Mouse (Mus musculus): Measurements from ENCODE around the gene Coq2.
A peak's percentile ranks its signal among the peaks of the same experiment; 100 is the strongest.

The Coq2 gene

DNA sequence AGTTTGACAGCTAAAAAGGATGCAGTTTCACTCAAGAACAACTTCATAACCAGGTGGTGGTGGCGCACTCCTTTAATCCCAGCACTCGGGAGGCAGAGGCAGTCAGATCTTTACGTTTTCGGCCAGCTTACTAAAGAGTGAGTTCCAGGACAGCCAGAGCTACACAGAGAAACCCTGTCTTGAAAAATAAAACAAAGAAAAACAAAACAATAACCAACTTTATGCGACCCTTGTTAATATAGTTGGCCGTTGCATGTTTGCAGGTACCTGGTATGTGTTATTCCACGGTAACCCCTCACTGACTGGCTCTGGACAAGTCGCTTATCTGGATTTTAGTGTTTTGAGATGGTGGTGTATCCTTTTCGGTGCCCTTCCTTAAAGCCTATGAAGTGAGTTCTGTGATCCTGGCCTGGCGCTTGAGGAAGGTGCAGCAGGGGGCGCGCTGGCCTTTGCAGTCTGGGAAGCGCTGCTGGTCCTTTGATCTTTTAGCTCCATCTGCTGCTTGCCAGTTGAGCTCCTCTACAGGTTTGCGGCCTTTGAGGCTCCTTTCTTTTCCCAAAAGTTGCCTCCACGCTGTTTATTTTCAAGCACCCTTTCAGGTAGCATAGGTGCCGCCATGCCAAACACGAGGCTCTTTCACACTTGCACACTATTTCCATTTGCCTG lies at the start of gene Coq2:
Gene Coq2, minus strand, starts transcription at position 430 of the 666 bp plus-strand sequence.
- DNase-seq = peak; percentile 67 to 72

DNA sequence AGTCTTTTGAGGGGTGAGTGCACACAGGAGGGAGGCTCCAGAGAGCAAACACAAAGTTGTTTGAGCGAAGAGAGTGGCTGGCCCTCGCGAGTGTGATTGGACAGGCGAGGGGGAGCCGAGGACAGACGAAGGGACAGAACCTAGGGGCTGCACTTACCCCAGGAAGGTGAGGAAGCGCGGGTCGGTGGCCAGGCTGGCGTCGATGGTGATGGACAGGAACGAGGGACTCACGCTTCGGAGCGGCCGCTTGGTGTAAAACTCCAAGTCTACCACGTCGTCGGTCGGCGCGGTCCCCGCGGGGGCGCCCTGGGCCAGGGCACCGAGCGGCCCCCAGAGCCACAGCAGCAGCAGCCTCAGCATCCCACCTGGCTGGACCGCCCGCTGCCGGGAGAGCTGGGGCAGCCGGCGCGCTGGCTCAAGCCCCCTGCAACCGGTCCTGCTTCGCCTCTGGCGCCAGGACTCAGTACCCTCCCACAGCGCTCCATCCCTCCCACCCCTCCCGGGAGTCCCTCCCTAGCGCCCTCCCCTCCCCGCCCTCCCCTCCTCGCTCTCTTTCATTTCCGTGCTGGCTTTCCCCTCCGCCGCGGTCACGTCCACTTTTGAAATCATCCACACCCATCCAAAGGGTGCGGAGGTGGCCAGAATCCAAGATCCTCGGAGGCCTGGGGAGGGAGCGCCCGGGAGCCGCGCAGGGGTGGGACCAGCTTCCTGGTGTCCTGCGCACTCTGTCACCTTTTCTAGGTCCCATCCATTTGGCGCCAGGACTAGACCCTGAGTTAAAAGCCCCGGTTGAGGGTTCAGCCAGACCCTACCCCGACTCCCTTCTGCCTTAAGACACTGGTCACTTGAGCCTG lies 44.5 kb upstream of the Coq2 start, which contains the start of gene Hpse:
Gene Hpse, minus strand, starts transcription at position 482 of the 854 bp plus-strand sequence.
- DNase-seq = peak; percentile 24 to 25

DNA sequence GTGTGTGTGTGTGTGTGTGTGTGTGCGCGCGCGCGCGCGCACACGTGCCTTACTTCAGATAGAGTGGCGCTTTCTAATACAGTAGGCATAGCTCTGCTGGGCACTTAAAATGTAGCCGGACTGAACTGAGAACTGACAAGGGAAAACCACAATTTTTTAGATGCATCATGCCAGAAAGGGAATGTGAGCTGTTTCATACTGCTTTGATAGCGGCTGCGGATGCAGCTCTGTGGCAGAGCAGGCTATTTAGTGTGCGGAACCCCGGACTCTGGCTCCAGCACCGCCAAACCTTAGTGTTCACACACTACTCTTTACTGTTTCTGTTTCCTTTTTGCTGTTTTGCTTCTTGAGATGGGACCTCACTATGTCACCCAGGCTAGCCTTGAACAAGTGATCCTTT lies 41.8 kb upstream of the Coq2 start:
- no peak for DNase-seq

DNA sequence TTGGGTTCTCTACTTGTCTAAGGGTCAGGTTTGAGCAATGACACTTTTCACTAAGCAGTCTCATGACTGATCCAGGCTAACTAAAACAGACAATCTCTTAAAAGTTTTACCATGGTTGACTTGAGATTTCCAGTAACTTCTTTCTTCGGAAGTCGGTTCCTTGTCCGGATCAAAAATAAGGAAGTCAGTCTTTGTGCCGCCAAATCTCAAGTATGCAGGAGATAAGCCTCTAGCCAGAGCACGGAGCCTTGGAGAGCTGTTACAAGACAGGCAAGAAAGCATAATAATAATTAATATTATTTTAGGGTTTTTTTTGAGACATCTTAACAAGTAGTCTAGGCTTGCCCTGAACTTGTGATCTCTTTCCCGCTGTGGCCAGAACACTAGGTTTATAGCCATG lies 36.3 kb upstream of the Coq2 start:
- DNase-seq = no peak

DNA sequence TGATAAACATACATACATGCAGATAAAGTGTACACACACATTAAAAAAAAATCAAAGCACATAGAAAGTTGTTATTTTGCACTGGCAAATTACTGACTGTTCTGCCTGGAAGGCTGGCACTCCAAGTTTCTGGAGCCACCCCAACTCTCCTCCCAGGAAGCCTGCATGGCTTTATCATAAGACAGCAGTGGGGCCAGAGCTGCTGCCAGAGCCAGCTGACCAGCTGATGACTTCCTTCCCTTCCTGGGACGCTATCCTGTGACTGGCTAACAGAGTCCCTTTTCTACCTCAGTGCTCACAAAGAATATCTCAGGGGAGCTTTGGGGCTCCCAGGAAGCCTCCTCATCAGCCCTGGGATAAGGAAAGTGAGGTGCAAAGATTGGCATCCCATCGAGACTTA lies 35.1 kb upstream of the Coq2 start:
- DNase-seq = no peak

DNA sequence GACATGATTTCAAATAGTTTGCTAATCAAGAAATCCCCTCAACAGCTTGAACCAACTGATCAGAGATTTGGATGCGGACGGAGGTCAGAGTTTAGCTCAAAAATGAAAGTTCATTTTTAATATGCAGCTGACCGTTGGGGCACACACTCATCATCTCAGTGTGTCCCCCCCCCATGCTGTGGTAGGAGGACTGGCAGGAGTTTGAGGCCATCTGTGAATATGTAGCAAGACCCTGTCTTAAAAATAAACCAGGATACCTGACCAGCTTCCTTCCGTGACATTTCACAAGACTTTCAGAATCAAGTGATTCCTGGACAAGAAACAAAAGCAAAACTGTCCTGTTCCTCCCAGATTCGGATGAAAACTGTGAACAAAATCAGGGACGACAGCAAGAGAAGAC lies 34.1 kb upstream of the Coq2 start:
- DNase-seq = no peak

DNA sequence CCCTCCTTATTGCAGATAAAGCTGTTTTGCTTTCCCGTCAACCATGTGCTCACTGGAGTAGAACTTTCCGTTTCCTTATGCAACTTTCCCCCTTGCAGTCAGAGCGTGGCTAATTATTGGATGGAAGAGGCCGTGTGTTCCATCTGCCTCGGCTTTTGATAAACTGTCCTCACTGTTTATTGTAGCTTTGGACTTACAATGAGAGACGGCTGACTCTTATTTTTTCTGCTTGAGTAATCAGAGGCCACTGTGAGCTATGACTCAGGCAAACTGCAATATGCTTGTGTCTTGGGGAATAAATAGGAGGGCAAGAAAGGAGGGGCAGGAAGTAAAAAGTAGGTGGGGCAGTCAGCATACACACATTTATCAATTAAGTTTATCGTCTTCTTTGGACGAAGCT lies 31.7 kb upstream of the Coq2 start:
- no peak for DNase-seq

DNA sequence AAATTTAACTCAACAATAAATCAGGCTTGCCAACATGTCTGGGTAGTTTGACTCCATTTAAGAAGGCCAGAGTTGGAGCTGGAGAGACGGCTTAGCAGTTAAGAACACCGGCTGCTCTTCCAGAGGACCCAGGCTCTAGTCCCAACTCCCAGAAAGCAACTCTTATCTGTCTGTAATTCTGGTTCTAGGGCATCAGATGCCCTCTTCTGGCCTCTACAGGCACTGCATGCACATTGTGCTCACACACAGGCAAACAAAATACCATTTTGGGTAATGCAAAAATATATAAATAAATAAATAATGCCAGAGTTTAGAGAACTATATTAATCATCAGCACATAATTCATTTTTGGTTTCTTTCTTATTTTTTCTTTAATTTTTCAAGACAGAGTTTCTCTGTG lies 29.3 kb upstream of the Coq2 start:
- no peak for DNase-seq

DNA sequence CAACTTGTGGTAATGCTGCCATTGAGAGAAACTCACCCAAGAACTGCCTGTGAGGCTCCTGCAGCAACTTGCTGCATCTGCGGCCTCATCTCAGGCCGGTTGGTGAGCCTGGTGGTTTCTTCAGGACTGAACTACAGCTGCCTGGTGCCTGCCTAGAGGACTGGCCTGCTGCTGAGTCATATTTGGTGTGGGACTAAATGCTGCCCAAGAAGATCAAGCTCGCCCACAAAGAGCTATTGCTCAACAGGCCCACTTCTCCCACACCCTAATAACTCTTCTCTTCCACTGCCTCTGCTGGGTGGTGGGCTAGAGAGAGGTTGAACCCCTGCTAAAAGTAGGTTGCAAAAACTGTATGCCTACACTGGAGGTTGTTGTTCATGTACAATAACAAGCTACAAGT lies 27.4 kb upstream of the Coq2 start:
- no peak for DNase-seq

DNA sequence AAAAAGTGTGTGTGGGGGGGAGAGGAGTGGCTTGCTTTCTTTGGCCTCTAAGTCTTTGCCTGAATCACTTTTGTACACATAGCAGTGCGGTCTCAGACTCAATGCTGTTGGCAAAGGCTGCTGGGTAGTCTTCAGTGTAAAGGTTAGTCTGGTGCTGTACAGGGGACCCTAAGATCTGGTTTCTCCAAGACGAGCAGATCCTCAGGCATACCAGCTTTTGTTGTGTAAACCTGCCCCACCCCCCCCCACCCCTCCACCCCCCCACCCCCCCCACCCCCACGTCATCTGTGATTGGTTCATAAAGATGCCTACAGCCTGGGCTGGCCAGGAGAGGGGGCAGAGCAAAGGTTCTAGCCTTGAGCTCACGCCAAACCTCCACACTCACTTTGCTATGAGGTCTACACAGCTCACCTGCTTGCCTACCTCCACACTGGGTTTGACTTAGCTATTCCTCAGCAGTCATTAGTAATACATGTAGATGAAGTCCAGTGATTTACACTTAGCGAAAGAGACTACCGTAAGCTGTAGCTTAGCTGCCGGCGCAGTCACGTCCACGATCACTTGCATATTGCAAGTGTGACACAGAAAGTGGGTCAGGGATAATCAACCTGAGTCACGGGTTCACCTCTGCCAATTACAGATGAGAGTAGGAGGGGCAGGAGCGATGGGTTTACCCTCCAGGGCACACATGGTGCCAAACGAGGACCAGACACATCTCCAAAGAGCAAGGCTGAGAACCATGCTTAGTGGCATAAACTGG lies 26.1 kb upstream of the Coq2 start:
- no peak for DNase-seq

DNA sequence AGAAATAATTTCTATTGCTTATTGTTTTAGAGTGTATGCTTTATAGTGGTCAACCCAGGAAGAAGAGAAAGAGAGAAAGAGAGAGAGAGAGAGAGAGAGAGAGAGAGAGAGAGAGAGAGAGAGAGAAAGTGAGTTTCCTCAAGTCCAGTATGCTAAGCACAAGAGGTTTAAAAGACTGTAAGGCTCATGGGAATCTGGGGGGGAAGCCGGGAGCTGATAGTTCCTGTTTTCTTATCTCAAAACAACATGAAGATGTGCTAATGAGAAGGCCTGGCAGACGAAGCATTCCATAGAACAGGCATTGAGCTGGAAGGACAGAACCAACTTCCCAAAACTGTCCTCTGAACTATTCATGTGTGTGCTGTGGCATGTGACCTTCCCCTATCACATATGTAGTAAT lies 22.9 kb upstream of the Coq2 start:
- no peak for DNase-seq

DNA sequence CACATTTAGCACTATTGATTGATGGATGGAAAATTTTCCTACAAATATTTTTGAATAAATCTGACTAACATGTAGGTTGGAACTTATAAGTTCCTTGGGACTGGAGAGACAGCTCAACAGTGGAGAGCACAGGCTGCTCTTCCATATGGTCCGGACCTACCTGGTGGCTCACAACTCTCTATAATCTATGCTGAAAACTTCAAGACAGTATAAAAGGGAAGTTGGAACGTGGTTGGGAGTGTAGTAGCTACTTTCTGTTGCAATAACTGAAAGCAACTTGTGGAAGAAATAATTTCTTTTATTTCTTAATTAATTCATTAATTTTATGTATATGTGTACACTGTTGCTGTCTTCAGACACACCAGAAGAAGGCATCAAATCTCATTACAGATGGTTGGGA lies 22.5 kb upstream of the Coq2 start:
- no peak for DNase-seq

DNA sequence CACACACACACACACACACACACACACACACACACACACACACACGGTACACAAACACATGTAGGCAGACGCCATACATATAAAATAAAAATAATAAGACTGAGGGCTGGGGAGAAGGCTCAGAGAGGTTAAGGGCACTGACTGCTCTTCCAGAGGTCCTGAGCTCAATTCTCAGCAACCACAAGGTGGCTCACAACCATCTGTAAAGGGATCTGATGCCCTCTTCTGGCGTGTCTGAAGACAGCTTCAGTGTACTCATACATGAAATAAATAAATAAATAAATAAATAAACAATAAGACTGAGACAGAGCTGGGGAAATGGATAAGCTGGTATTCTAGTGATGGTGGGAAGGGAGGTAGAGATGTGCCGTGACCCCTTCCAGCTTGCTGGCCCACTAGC lies 10.7 kb upstream of the Coq2 start:
- no peak for DNase-seq

DNA sequence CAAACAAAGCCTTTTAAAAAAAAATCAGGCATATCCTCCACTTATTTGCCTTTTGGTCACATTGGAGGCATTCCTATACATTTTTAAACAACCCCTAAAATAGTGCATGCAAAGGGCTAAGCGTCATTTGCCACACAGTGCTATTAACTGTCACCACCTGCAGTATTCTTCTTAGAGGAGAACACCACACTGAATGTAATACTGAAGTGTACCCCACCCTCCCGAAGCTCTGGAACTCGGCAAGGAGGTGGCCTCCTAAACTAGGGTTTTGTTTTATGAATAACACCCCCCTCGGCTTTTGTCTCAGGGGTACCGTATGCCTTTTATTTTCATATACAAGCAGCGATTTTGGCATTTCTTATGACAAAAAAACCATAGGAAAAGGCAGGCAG lies 5.6 kb upstream of the Coq2 start:
- DNase-seq = no peak

DNA sequence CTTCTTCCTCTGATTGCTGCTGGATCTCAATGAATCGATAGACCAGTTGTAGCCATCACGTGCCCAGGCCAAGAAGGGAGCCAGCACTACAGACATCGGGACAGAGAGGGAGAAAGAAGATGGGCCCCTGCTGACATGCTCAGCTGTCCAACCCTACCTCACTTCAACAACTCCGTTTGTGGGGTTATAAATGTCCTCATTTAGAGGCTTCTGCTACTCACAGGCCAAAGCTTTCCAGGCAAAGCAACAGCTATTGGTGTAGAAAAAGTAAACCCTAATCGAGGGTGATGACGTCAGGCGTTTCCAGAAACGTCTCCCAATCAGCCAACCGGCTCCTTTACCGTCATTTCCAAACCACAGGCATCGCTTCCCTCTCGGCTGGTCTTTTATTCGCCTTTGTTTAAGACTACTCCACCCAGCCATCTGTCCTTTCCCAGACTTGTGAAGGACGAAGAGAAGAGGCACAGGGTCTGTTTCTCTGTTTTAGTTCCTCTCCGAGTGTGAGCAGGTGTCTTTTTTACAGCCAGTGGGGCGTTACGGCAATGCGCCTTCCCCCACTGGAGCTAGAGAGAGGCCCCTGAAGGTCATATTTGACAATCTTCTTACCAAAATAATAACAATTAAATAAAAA lies 5.1 kb upstream of the Coq2 start:
- no peak for DNase-seq

DNA sequence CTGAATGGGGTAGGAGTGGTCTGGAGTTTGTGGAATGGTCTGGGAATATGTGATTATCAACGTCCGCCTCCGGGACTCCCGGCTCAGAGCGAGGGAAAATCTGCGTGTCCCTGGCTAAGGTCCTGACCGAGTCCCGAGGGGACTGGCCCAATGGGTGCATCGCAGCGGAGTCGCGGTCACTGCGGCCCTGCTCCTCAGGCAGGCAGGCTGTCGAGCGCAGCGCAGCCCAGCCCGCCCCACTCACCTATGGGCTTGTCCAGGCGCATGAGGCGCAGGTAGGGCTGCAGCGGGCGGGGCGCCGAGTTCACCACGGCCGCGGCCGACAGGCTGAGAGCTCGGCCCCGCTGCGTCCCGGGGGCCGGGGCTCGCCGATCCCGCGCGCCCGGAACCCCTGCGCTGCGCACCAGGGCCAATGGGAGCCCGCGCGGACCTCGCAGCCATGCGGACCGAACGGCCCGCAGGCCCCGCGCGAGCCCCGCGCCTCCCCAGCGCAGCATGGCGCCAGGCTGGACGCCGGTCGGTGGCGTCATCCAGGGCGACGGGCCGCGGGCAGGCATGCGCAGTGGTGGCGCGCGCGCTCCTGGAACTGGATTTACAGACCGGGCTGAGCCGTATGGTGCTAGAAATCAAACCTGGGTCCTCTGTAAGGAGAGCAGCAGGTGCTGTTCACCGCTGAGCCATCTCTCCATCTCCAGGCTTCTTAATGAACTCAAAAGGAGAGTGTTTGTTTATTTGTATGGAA lies 1.0 kb downstream of the Coq2 start:
- DNase-seq = peak; percentile 62 to 63

DNA sequence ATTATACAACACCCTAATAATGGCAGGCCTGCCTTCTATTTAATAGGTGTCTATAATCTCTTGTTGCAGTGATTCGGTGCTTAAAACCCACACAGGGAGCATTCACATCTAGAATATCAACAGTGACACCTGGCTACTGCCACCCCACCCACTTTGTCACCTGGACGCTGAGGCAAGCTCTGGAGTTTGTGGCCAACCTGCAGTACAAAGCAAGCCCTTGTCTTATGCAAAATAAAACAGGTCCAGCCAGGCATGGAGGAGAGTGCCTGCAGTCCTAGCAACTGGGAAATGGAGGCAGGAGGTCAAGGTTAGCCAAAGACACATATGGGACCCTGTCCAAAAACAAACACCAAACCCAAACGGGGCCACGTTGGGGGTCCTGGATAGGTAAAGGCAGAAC lies 2.5 kb downstream of the Coq2 start:
- DNase-seq = no peak

DNA sequence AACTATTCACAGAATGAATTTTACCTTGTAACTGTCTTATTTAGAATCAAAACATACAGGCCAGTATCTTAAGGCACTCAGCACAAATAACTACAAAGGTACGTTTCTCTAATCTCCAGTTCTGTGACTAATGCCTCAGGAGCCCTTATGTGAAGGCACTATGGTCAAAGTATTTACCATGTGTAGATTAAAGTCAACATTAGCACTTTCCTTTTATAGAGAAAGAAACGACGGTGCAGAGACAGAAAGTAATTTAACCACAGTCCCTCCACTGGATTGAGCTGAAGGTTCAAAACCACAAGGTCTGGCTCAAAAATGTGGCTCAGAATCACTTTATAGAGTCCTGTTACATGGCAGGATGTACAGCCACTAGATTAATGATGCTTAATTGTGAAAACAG lies 3.0 kb downstream of the Coq2 start:
- no peak for DNase-seq

DNA sequence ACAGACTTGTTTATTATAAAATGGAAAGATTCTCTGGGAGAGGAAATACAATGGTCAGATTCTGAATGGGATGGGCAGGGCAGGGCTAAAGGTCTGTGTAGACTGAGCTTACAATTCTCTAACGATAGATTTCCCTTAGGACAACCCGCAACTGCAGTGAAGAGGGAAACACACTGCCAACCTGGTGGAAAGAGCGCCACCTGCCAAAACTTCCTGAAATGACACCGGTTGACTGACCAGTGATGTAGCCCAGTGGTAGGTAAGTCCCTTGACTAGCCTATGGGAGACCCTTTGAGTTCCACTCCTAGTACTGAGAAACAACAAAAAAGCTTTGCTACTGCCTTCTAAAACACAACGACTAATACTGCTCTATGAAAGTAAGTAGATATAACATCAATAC lies 3.5 kb downstream of the Coq2 start:
- DNase-seq = no peak

DNA sequence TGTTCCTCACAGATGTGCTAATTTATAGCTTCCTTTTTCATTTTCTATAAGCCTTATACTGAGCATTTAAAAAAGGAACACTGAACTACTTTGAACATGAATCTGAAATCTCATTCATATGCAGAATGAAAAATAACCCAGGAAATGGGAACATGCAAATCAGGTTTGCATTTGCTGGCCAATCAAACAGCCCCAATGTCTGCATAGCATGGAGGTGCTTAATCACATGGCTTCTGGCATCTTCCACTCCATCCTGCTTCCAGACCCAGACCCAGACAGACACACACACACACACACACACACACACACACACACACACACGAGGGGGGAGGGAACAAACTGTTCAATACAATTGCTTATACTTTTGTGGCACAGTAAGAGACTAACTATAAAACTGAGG lies 8.0 kb downstream of the Coq2 start:
- no peak for DNase-seq

DNA sequence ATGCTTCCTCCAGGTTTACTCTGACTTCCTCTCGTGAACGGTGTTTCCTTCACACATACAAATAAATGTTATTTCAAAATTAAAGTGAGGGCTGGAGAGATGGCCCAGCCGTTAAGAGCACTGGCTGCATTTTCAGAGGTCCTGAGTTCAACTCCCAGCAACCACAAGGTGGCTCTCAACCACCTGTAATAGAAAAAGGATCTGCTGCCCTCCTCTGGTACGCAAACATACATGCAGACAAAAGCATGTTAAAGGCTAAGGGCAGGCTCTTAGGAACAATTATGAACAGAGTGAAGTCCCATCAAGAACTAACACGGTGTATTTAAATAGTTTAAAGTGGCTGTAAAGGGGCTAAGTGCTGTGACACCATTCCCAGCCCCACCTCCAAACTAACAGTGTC lies 11.1 kb downstream of the Coq2 start:
- DNase-seq = no peak

DNA sequence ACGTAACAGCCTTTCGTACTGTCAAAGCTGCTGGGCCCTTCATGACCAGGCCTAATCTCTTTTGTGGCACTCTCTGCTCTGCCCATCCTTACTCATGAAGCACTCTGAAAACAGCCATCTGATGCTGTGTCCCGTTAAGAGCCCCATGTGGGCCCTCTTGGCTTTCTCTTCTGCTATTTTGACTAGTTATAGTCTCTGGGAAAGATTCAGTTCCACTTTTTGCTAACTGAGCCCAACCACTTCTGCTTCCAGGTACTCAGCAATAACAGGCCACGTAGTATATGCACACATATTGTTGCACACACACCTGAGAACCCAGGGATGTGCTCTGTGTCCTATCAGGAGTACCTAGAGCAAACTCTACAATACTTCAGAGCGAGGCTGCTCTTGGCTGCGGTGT lies 11.9 kb downstream of the Coq2 start:
- no peak for DNase-seq

DNA sequence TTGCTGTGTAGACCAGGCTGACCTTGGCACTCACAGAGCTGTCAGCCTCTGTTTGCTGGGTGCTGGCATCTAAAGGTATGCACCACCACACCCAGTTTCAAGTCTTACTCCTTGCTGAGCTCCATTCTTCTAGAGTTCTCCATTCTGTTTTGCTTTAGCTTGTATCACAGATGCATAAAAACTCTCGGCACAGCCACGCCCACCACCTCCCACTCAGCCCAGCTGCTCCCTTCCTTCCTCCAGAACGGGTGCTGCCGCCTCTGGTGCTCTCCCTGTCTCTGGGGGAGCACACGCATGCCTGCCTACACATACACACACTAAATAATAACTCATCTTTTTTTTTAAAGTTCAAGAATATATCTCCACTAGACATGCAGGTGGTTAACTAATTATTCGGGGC lies 16.5 kb downstream of the Coq2 start:
- no peak for DNase-seq

Data from thymus, adult 18-20 months (tissue).